Mouse (Mus musculus): Measurements from ENCODE around the gene Dync1i2. TPM values are rescaled to one million over a fixed set of nuclear protein-coding genes. Genes with fewer than 3 reads are reported as not detected.

Gene Dync1i2
- polyA plus RNA-seq, 1 experiment from 2014 or later, result 161 TPM

GRCm38 (mm10) chr2:71270085-71270484 is 58.6 kb downstream of the Dync1i2 start:
- H3K9me3 ChIP-seq (ENCODE audit: control insufficient read depth, low read length), result no peaks in the 10 kb centered on the region
- no peak overlapping the region for H3K4me2 ChIP-seq (ENCODE audit: low read depth, low read length, severe bottlenecking)
- H3K36me3 ChIP-seq (ENCODE audit: control insufficient read depth, insufficient read depth, low read length), result peaks cover 8% of the 10 kb centered on the region
- no peaks in the 10 kb centered on the region for H3K4me1 ChIP-seq (replicated peaks; ENCODE audit: control insufficient read depth, insufficient read depth, low read length)
- no peak overlapping the region for H3K27ac ChIP-seq (ENCODE audit: low read depth, low read length)
- no peaks in the 10 kb centered on the region for H3K27me3 ChIP-seq (ENCODE audit: control insufficient read depth, insufficient read depth, low read length)
- 79% methylated on average over 4 of the region's 4 CpGs for WGBS
- no peak overlapping the region for H3K9ac ChIP-seq (ENCODE audit: low read length)
- no peak for DNase-seq (ENCODE audit: low spot score)
- H3K4me3 ChIP-seq (ENCODE audit: low read depth, low read length), result no peak overlapping the region
- ATAC-seq (replicated peaks; ENCODE audit: low FRiP score), result no peak

GRCm38 (mm10) chr2:71273955-71274679 is 62.6 kb downstream of the Dync1i2 start:
- DNase-seq (ENCODE audit: low spot score), result no peak
- no peaks in the 10 kb centered on the region for H3K36me3 ChIP-seq (ENCODE audit: control insufficient read depth, insufficient read depth, low read length)
- WGBS, result 75% methylated on average over 23 of the region's 23 CpGs
- H3K9ac ChIP-seq (ENCODE audit: low read length), result no peak overlapping the region
- no peaks in the 10 kb centered on the region for H3K27me3 ChIP-seq (ENCODE audit: control insufficient read depth, insufficient read depth, low read length)
- no peak overlapping the region for H3K4me2 ChIP-seq (ENCODE audit: low read depth, low read length, severe bottlenecking)
- no peak overlapping the region for H3K4me3 ChIP-seq (ENCODE audit: low read depth, low read length)
- H3K9me3 ChIP-seq (ENCODE audit: control insufficient read depth, low read length), result no peaks in the 10 kb centered on the region
- H3K27ac ChIP-seq (ENCODE audit: low read depth, low read length), result no peak overlapping the region
- H3K4me1 ChIP-seq (replicated peaks; ENCODE audit: control insufficient read depth, insufficient read depth, low read length), result no peaks in the 10 kb centered on the region
- ATAC-seq (replicated peaks; ENCODE audit: low FRiP score), result no peak

DNA sequence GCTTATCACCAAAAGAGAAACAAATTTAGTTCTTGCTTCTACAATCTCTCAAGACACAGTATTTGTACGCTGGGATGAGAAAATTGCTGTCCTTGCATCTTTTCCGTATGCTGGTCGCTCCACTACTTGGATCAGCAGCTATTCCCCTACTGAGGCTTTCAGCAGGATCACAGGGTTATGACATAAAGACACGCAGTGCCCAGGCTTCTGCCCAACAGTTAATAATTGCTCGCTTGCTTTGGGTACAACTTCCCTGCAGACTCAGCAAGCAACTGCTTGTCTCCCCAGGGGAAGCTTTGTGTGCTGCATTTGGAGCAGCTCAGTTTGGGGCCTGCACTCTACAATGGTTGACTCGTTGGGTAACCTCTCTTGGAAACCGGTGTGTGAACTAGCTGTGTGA is 64.2 kb downstream of the Dync1i2 start:
- H3K9me3 ChIP-seq (ENCODE audit: control insufficient read depth, low read length), result no peaks in the 10 kb centered on the region
- no peak overlapping the region for H3K4me3 ChIP-seq (ENCODE audit: low read depth, low read length)
- 81% methylated on average over 7 of the region's 7 CpGs for WGBS
- no peaks in the 10 kb centered on the region for H3K4me1 ChIP-seq (replicated peaks; ENCODE audit: control insufficient read depth, insufficient read depth, low read length)
- DNase-seq (ENCODE audit: low spot score) (no peak), ATAC-seq (replicated peaks; ENCODE audit: low FRiP score) (no peak)
- H3K27ac ChIP-seq (ENCODE audit: low read depth, low read length), result no peak overlapping the region
- no peak overlapping the region for H3K9ac ChIP-seq (ENCODE audit: low read length)
- H3K4me2 ChIP-seq (ENCODE audit: low read depth, low read length, severe bottlenecking), result no peak overlapping the region
- H3K36me3 ChIP-seq (ENCODE audit: control insufficient read depth, insufficient read depth, low read length), result no peaks in the 10 kb centered on the region
- no peaks in the 10 kb centered on the region for H3K27me3 ChIP-seq (ENCODE audit: control insufficient read depth, insufficient read depth, low read length)

- H3K9ac ChIP-seq (ENCODE audit: low read length), result no peak overlapping the region
- H3K9me3 ChIP-seq (ENCODE audit: control insufficient read depth, low read length), result no peaks in the 10 kb centered on the region
- no peak overlapping the region for H3K4me2 ChIP-seq (ENCODE audit: low read depth, low read length, severe bottlenecking)
- no peak for ATAC-seq (replicated peaks; ENCODE audit: low FRiP score)
- H3K27me3 ChIP-seq (ENCODE audit: control insufficient read depth, insufficient read depth, low read length), result no peaks in the 10 kb centered on the region
- no peak overlapping the region for H3K27ac ChIP-seq (ENCODE audit: low read depth, low read length)
- no peak for DNase-seq (ENCODE audit: low spot score)
- peaks cover 4% of the 10 kb centered on the region for H3K36me3 ChIP-seq (ENCODE audit: control insufficient read depth, insufficient read depth, low read length)
- WGBS, result 82% methylated on average over 23 of the region's 23 CpGs
- no peaks in the 10 kb centered on the region for H3K4me1 ChIP-seq (replicated peaks; ENCODE audit: control insufficient read depth, insufficient read depth, low read length)
- no peak overlapping the region for H3K4me3 ChIP-seq (ENCODE audit: low read depth, low read length)
Measured at GRCm38 (mm10) chr2:71278791-71279775, 67.6 kb downstream of the Dync1i2 start.

DNA sequence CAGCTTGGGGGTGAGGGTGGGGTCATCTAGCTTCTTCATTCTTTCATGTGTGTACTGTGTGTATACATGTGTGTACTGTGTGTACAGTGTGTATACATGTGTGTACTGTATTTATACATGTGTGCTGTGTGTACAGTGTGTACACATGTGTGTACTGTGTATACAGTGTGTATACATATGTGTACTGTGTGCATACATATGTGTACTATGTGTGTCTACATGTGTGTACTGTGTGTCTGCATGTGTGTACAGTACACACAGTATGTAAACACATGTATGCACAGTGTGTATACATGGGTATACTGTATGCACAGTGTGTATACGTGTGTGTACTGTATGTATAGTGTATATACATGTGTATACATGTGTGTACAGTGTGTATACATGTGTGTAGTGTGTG is 70.5 kb downstream of the Dync1i2 start:
- peaks cover 4% of the 10 kb centered on the region for H3K36me3 ChIP-seq (ENCODE audit: control insufficient read depth, insufficient read depth, low read length)
- WGBS, result 92% methylated on average over 1 of the region's 1 CpGs
- H3K9ac ChIP-seq (ENCODE audit: low read length), result no peak overlapping the region
- DNase-seq (ENCODE audit: low spot score) (no peak), ATAC-seq (replicated peaks; ENCODE audit: low FRiP score) (no peak)
- no peaks in the 10 kb centered on the region for H3K4me1 ChIP-seq (replicated peaks; ENCODE audit: control insufficient read depth, insufficient read depth, low read length)
- no peak overlapping the region for H3K27ac ChIP-seq (ENCODE audit: low read depth, low read length)
- H3K9me3 ChIP-seq (ENCODE audit: control insufficient read depth, low read length), result no peaks in the 10 kb centered on the region
- no peaks in the 10 kb centered on the region for H3K27me3 ChIP-seq (ENCODE audit: control insufficient read depth, insufficient read depth, low read length)
- H3K4me2 ChIP-seq (ENCODE audit: low read depth, low read length, severe bottlenecking), result no peak overlapping the region
- H3K4me3 ChIP-seq (ENCODE audit: low read depth, low read length), result no peak overlapping the region

DNA sequence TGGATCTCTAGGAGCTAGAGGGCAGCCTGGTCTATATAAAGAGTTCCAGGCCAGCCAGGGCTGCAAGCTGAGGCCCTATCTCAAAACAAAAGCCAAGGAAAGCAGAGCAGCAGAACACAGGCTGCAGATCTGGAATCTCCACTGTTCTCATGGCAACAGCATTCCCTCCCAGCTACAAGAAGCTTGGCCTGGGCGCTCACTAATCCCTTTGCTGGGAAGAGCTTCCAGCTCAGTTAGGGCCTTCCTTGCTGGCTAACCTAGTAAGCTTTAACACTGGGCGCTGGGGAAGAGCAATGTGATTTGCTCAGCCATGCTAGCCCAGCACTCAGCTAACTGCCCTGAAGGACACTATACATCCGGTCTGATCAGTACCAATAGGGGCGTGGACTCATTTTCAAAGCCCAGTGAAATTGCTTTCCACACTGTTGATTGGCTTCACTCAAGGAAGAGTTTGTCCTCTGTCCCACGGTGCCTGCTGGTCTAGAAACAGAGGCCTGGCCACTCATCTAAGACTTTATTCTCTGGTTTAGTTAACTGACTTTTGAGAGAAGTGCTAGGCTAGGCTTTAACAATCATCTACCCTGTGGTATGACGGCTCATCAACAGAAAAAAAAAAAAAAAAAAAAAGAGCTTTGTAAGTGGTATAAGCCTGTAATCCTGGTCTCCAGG is 78.7 kb downstream of the Dync1i2 start:
- H3K4me1 ChIP-seq (replicated peaks; ENCODE audit: control insufficient read depth, insufficient read depth, low read length), result no peaks in the 10 kb centered on the region; the same call in 1 of the 2 replicates
- DNase-seq (ENCODE audit: low spot score), result peak; percentile 55

GRCm38 (mm10) chr2:71291566-71291965 is 80.1 kb downstream of the Dync1i2 start:
- DNase-seq (ENCODE audit: low spot score), result no peak
- Histone ChIP-seq H3K4me2 (ENCODE audit: low read depth, low read length, severe bottlenecking) (no peak overlapping the region), H3K4me1 (replicated peaks; ENCODE audit: control insufficient read depth, insufficient read depth, low read length) (no peaks in the 10 kb centered on the region; the same call in 1 of the 2 replicates), H3K9me3 (ENCODE audit: control insufficient read depth, low read length) (no peaks in the 10 kb centered on the region), H3K36me3 (ENCODE audit: control insufficient read depth, insufficient read depth, low read length) (no peaks in the 10 kb centered on the region; the same call in 1 of the 2 replicates), H3K4me3 (ENCODE audit: low read depth, low read length) (no peak overlapping the region), H3K27ac (ENCODE audit: low read depth, low read length) (no peak overlapping the region), H3K9ac (ENCODE audit: low read length) (no peak overlapping the region), H3K27me3 (ENCODE audit: control insufficient read depth, insufficient read depth, low read length) (no peaks in the 10 kb centered on the region)
- ATAC-seq (replicated peaks; ENCODE audit: low FRiP score), result no peak
- 59% methylated on average over 5 of the region's 5 CpGs for WGBS

More for the DNA sequence above, 78.7 kb downstream of the Dync1i2 start:
- no peak overlapping the region for H3K4me2 ChIP-seq (ENCODE audit: low read depth, low read length, severe bottlenecking)
- H3K9ac ChIP-seq (ENCODE audit: low read length), result no peak overlapping the region
- WGBS, result 38% methylated on average over 6 of the region's 6 CpGs
- no peaks in the 10 kb centered on the region for H3K9me3 ChIP-seq (ENCODE audit: control insufficient read depth, low read length)
- no peak; the same call in 1 of the 2 replicates for ATAC-seq (replicated peaks; ENCODE audit: low FRiP score)
- peak overlapping the region; percentile 31; the same call in 1 of the 2 replicates for H3K27ac ChIP-seq (ENCODE audit: low read depth, low read length)
- H3K36me3 ChIP-seq (ENCODE audit: control insufficient read depth, insufficient read depth, low read length), result no peaks in the 10 kb centered on the region; the same call in 1 of the 2 replicates
- H3K27me3 ChIP-seq (ENCODE audit: control insufficient read depth, insufficient read depth, low read length), result no peaks in the 10 kb centered on the region
- no peak overlapping the region for H3K4me3 ChIP-seq (ENCODE audit: low read depth, low read length)

DNA sequence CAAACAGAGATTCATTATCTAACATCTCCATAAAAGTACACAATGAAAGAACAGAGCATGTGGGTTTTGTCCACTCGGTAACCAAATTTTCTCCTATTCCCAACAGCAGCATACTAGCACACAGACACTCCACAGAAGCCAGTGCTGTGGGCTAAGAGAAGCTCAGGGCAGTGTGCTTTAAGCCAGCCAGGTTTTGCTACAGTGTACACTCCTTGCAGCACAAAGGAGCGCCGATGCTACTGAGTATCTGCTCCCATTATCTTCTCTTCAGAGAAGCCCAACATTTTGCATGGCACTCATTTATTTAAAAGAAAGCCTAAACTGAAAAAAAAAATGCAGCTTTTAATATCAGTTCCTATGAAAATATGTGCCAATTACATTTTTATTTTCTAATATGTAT is 82.5 kb downstream of the Dync1i2 start:
- H3K9ac ChIP-seq (ENCODE audit: low read length), result no peak overlapping the region
- H3K9me3 ChIP-seq (ENCODE audit: control insufficient read depth, low read length), result no peaks in the 10 kb centered on the region
- no peaks in the 10 kb centered on the region; the same call in 1 of the 2 replicates for H3K4me1 ChIP-seq (replicated peaks; ENCODE audit: control insufficient read depth, insufficient read depth, low read length)
- no peak overlapping the region for H3K27ac ChIP-seq (ENCODE audit: low read depth, low read length)
- ATAC-seq (replicated peaks; ENCODE audit: low FRiP score) (no peak), DNase-seq (ENCODE audit: low spot score) (no peak)
- 67% methylated on average over 3 of the region's 3 CpGs for WGBS
- no peaks in the 10 kb centered on the region; the same call in 1 of the 2 replicates for H3K36me3 ChIP-seq (ENCODE audit: control insufficient read depth, insufficient read depth, low read length)
- no peak overlapping the region for H3K4me2 ChIP-seq (ENCODE audit: low read depth, low read length, severe bottlenecking)
- H3K27me3 ChIP-seq (ENCODE audit: control insufficient read depth, insufficient read depth, low read length), result no peaks in the 10 kb centered on the region
- no peak overlapping the region for H3K4me3 ChIP-seq (ENCODE audit: low read depth, low read length)
